Mouse (Mus musculus): ENCODE results near the gene A030005L19Rik.

- TF ChIP-seq CTCF (IDR thresholded peaks at IDR 0.05; ENCODE audit: extremely low read depth, insufficient read length, insufficient replicate concordance, low read depth, low read length) (no peak), POLR2A (IDR thresholded peaks at IDR 0.05; ENCODE audit: low read depth, low read length) (no peak)
These were observed 7.2 kb upstream of the A030005L19Rik start for GRCm38 (mm10) chr1:82905886-82906285.
